In genomic region chr14:24617126-24617375, GRCm38 (mm10) we compare ENCODE assay signal across 13 mouse cellular contexts.
A peak's percentile ranks its signal among the peaks of the same experiment; 100 is the strongest.
DNase-seq lines count a peak whose midpoint lies in the region; ATAC-seq and TF ChIP-seq lines count a peak whose summit lies in the region.
"Had no signal": no experiment of that assay in that cellular context is flagged by ENCODE, and none has a peak within 500 bp of the region (broad histone marks: within the 10 kb centered on the region; RNA-seq: fewer than 3 reads in every experiment).

No protein-coding gene starts in this region.

- TF ChIP-seq CTCF in cortical plate, adult 2 months (IDR thresholded peaks at IDR 0.05; ENCODE audit: extremely low read depth, insufficient read depth, low read length) = no peak

- WGBS in hindbrain, embryonic 11.5 days = 26% methylated on average over 3 of the region's 3 CpGs
- WGBS in midbrain, embryonic 14.5 days = 8% methylated on average over 3 of the region's 3 CpGs

- TF ChIP-seq POLR2A in cortical plate, adult 2 months (IDR thresholded peaks at IDR 0.05; ENCODE audit: extremely low read depth, insufficient read depth, low read length) = no peak

- H3K4me2 ChIP-seq in hindbrain, embryonic 11.5 days (replicated peaks; ENCODE audit: low read depth, low read length) = peak overlapping the region; percentile 5; the same call in 1 of the 2 replicates
- H3K4me2 ChIP-seq in midbrain, embryonic 14.5 days (ENCODE audit: low read length) = peak overlapping the region; percentile 43
- H3K4me2 ChIP-seq: heart, embryonic 13.5 days; stomach, embryonic 15.5 days had no signal

- peaks cover 10% of the 10 kb centered on the region for H3K4me1 ChIP-seq in cortical plate, adult 2 months (ENCODE audit: control insufficient read depth, insufficient read depth, low read length)
- peaks cover 16% of the 10 kb centered on the region for H3K4me1 ChIP-seq in hindbrain, embryonic 11.5 days (replicated peaks; ENCODE audit: control insufficient read depth, insufficient read depth, low read length)
- H3K4me1 ChIP-seq in midbrain, embryonic 14.5 days (ENCODE audit: control insufficient read depth, insufficient read depth, low read length) = peaks cover 43% of the 10 kb centered on the region
- H3K4me1 ChIP-seq: stomach, embryonic 15.5 days had no signal

- H3K4me3 ChIP-seq in cortical plate, adult 2 months (ENCODE audit: insufficient read depth, low read length) = no peak overlapping the region
- H3K4me3 ChIP-seq in hindbrain, embryonic 11.5 days (ENCODE audit: low read depth, low read length) = no peak overlapping the region
- H3K4me3 ChIP-seq in midbrain, embryonic 14.5 days (replicated peaks; ENCODE audit: low read depth, low read length) = no peak overlapping the region
- H3K4me3 ChIP-seq: erythroblast, embryonic 14.5 days; heart, embryonic 13.5 days; stomach, embryonic 15.5 days had no signal

- H3K36me3 ChIP-seq in hindbrain, embryonic 11.5 days (ENCODE audit: control insufficient read depth, insufficient read depth, low read length) = no peaks in the 10 kb centered on the region
- no peaks in the 10 kb centered on the region for H3K36me3 ChIP-seq in midbrain, embryonic 14.5 days (ENCODE audit: control insufficient read depth, insufficient read depth, low read length)
- H3K36me3 ChIP-seq: heart, embryonic 13.5 days; stomach, embryonic 15.5 days had no signal

- H3K9me3 ChIP-seq in hindbrain, embryonic 11.5 days (ENCODE audit: control insufficient read depth, low read length) = no peaks in the 10 kb centered on the region
- no peaks in the 10 kb centered on the region for H3K9me3 ChIP-seq in midbrain, embryonic 14.5 days (ENCODE audit: control insufficient read depth, low read length)
- H3K9me3 ChIP-seq: heart, embryonic 13.5 days; stomach, embryonic 15.5 days had no signal

- no peaks in the 10 kb centered on the region for H3K27me3 ChIP-seq in hindbrain, embryonic 11.5 days (ENCODE audit: control insufficient read depth, insufficient read depth, low read length)
- H3K27me3 ChIP-seq in midbrain, embryonic 14.5 days (ENCODE audit: control insufficient read depth, insufficient read depth, low read length) = no peaks in the 10 kb centered on the region
- H3K27me3 ChIP-seq: stomach, embryonic 15.5 days had no signal

- ATAC-seq in hindbrain, embryonic 11.5 days (ENCODE audit: low FRiP score) = no peak
- no peak for ATAC-seq in midbrain, embryonic 14.5 days (ENCODE audit: low FRiP score, low TSS enrichment)
- no peak for ATAC-seq in erythroblast, adult 5-6 weeks (replicated peaks; ENCODE audit: low FRiP score, poor library complexity, severe bottlenecking)

- DNase-seq in brain, adult 2 months (ENCODE audit: low read depth, low spot score) = peak; percentile 60
- no peak for DNase-seq in hindbrain, embryonic 11.5 days (ENCODE audit: low spot score)
- DNase-seq in midbrain, embryonic 14.5 days = no peak
- no peak for DNase-seq in gastrocnemius, postnatal 25 days
- DNase-seq in kidney, postnatal 14 days = no peak
- DNase-seq: gastrocnemius, postnatal 10 days; kidney, postnatal 25 days; lung, adult 2 months had no signal

- H3K27ac ChIP-seq in cortical plate, adult 2 months (ENCODE audit: insufficient read depth, low read length) = peak overlapping the region; percentile 39
- peak overlapping the region; percentile 99 for H3K27ac ChIP-seq in hindbrain, embryonic 11.5 days (ENCODE audit: low read depth, low read length)
- H3K27ac ChIP-seq in midbrain, embryonic 14.5 days (replicated peaks; ENCODE audit: low read depth, low read length) = peak overlapping the region; percentile 99
- H3K27ac ChIP-seq: heart, embryonic 13.5 days; stomach, embryonic 15.5 days had no signal

- H3K9ac ChIP-seq in hindbrain, embryonic 11.5 days (ENCODE audit: low read depth, low read length) = peak overlapping the region; percentile 42
- peak overlapping the region; percentile 57 for H3K9ac ChIP-seq in midbrain, embryonic 14.5 days (replicated peaks; ENCODE audit: low read length)
- H3K9ac ChIP-seq: heart, embryonic 13.5 days; stomach, embryonic 15.5 days had no signal

Comparison
In these comparisons a context has a peak if more than half of its experiments do, and no peak if none do; other contexts are left out.
1. H3K27ac ChIP-seq: peak in every context shown above with its lines; median percentile 99 in hindbrain, embryonic 11.5 days; 99 in midbrain, embryonic 14.5 days; 39 in cortical plate, adult 2 months.